Mouse (Mus musculus) embryo, embryonic 11.5 days (tissue): ENCODE measurements around the gene Gtf2a1.
"Not testable (repeated sequence)": the region's sequence is repeated elsewhere in the genome, so short reads cannot be mapped to it uniquely, and the experiment has no call there.

ENCODE experiments used
- DNase-seq: peaks from one replicate; pipeline ENCODE4 v3.0.0-alpha.2; 2012; ENCODE audit warnings: low read depth, low spot score

Gtf2a1 gene

DNA sequence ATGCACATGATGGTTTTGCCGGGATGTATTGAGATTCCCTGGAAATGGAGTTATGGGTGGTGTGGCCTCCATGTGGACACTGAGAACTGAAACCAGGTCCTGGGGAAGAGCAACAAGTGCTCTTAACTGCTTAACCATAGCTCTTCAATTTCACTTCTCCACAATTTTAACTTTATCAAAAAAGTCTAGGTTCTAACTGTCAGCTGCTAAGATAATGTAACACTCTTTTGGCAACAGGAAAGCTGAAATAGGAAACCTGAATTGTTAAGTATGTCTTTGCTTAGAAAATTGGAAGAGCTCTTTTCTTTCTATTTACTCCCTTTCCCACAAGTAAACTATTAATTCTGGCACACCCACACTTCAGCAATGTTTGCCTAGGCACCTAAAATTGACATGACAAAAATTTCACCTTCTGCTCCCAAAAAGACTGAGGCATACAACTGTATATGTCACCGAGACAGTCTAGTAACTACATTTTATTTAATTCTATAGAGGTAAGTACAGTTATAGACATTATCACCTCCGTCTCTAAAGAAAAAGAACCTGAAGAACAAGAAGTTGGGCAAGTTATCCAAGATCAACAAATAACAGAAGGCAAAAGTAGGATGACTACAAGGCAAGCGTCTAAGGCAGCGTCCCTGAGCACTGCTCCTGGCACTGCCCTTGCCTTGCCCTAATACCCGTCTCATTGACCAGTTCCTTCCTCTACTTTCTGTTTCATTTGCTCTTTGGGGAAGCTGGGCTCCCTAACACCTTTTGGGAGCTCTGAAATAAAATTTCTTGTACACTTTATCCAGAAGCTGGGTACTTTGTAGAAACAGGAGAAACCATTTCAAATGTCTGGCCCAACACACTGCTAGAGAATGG lies 8.8 kb downstream of the Gtf2a1 start:
- DNase-seq = no peak

DNA sequence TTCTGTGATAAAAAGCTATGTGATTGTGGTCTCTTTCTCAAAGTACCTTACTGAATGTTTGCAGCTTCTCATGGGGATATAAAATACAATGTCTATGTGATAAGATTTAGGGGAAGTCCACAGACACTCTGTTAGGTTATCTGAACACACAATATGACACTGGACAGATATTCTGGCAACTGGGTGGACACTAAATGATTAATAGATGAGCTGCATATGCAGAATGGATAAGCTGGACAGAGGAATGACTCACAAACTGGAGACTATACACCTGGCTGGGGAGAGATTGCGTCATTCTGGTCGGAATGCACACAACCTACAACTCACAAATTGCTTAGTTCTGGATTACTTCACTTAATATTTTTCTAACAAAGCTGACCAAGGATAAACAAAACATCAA lies 10.6 kb downstream of the Gtf2a1 start:
- no peak for DNase-seq

DNA sequence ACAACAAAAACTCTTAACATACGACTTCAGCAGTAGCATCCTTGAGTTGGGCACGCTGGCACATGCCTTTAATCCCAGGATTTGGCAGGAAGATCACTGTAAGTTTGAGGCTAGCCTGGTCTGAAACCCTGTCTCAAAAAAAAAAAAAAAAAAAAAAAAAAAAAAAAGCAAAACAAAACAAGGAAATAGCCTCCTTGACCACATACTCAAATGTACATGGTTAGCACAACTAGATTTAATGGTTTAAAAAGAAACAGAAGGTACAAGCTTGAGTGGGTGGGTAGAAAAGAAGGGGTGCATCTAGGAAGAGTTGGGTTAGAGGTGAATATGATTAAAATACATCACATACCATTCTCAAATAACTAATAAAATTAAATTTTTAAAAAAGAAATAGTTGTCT lies 18.6 kb downstream of the Gtf2a1 start:
- DNase-seq = no peak

DNA sequence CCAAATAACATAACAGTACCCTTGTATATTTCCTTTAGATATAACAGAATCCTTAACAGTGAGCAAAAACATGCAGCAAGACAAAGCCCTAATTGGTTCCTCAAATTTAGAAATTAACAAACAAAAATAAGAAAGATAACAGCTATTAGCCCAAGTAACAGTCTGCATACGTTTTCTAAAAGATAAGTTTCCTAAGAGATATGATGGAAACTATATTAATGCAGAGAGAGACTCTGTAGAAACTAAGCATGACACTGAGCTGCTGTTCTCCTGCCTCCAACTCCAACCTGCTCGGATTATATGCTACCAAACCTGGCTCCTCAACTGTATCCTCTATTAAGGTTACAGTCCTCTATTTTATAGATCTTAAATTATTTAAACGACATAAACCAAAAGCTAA lies 21.0 kb downstream of the Gtf2a1 start:
- no peak for DNase-seq

DNA sequence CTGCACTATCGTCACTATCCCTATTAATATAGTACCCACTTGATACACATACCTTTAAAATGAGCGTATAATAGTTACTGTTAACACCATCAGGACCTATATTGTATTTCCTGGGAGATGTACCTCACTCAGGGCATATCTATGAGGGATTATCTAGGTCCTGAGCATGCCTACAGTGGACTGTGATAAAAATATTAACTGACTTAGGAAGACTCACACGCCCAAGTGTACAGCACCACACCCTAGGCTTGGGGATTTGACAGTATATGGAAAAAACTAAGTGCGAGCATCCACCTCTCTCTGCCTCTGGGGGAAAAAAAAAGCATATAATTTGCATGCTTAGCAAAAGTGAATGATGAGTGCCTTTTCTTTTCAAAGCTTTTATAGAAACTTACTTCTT lies 23.1 kb downstream of the Gtf2a1 start:
- DNase-seq = no peak

DNA sequence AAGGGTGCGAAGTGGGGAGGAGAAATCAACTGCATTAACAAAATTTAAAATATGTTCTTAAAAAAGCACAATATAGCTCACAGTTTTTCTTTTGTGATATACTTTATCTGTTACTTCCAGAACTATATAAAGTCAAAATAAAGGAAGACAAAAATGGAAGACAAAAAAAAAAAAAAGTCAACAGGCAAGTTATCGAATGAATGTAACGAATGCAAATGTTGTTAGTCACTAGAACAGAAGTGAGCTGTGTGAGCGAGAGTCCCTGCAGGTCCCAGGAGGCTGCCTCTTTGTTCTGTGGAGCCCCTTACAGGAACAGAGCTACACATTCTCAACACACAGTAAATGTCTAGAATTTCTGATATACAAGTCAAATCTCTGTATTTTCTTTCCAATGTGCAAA lies 32.1 kb downstream of the Gtf2a1 start:
- not testable (repeated sequence) for DNase-seq

DNA sequence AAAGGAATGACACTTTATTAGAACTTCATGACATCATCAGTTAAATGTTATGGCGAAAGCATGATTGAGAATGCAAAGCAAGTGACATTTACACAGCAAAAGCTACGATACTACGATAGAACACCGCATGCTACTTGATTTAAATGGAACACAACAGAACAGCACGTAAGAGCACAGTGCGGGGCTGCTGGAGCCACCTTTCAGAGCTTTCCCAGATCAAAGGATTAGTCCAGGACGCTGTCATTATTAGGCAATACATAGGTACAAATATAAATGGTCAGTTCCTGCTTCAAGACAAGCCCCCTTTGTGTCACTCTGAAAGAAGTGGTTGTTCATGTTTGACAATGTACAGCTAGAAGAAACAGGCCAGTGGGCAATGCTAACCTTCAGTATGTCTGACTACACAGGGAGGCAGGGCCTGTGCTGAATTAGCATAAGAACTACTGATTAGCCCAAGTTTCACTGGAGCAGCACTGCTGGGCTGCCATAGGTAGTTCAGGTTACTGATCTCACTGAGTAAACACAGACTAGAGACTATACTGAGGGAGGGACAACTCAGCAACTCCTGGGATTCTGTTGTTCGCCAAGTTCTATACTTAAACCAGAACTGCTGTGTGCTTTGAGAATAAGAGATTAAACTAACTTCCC lies 32.8 kb downstream of the Gtf2a1 start:
- not testable (repeated sequence) for DNase-seq

DNA sequence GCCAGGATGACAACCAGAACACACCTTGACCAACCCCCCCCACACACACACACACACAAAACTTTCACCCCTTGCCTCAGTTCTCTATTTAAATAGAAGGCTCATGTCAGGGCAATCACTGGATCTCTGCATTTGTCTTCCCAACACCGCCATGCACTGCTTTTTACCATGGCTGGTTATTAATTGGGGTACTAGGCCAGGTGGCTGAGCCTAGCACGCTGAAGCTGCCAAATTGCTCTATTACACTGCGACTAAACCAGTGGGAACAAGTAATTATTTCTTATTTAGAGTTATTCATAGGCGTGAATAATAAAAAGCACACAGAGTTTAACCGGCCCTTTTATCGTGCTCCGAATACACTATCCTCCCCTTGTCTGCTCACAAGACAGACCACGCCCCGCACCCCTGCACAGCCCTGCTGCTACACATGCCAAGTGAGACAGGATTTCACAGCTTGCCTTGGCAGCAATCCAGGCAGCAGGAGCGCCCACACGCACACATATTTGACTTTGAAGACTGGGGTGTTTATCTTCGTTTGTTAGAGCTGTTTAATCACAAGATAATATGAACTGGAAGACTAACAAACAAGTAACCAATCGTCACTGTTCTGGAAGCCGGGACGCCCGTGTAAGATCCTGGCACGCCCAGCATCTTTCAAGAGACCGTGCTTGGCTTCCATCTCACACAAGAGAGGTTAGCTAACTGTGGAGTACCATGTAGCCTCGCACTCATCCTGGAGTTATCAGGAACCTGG lies 38.3 kb downstream of the Gtf2a1 start:
- no peak for DNase-seq

DNA sequence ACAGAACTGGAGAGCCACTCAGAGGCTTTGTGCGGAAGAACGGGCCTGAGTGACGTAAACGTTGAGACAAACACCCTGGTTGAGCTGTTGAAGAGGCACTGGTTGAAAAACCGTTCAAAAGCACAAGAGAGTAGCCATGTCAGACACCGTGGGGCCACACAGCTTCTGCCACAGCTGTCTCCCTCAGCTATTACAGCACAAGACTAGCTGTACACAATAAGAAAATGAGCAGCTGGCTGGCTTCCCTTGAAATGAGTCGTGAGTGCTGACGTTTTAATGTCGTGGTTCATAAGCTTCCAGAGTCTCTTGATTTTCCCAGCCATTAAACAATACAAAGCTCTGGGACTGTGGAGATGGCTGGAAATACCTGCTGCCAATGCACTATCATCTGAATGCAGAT lies 40.8 kb downstream of the Gtf2a1 start:
- no peak for DNase-seq

DNA sequence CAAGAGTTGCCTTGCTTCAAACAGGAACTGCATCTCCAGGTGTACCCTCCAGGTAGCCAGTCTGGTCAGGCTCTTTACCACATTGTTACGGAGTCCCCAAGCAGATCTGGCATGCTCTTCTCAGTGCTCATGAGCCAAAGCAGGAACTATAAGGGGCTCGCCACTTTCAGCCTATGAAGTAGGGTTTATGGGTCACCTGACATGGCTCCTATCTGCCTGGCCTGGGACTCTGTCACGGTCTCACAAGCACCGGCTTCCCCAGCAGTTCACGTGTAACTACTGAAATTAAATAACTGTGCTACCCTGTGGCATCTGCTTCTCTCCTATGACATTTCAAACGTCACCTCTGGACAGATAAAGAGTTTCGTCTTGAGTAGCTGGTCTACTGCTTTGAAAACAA lies 50.1 kb downstream of the Gtf2a1 start:
- no peak for DNase-seq

DNA sequence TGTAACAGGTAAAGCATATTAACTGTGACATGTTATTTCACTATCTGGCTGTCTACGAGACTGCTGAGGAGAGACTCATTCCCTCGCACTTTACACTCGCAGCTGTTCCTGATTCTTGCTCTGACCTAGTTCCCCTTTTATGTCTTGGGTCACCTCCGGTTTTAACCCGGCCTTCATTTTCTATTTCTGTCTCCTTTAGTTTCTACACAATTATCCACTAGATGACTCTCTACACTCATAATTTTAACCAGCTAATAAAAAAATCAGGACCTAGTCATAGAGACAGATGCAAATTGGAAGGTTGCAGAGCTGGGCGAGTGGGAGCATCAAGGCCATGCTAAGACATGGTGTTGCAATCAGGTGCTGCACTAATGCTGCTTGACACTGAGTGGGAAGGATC lies 55.8 kb downstream of the Gtf2a1 start:
- no peak for DNase-seq

DNA sequence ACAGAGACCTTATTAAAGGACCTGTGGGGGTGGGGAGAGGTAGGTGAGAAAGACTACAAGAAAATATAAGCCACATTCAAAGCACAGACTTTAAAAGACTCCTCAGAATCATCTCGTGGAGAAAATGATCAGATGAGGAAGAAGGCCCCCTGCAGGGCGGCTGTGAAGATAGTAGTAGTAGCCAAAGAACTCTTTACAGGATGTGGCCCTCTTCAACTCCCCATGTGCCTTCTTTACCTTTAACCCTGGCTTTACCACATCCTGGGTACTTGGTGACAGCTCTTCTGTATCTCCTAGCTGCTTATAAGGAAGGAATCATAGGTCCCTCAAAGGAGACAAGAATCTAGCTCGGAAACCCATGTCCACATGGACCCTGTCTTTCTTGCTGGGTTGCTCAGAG lies 66.7 kb downstream of the Gtf2a1 start:
- no peak for DNase-seq

DNA sequence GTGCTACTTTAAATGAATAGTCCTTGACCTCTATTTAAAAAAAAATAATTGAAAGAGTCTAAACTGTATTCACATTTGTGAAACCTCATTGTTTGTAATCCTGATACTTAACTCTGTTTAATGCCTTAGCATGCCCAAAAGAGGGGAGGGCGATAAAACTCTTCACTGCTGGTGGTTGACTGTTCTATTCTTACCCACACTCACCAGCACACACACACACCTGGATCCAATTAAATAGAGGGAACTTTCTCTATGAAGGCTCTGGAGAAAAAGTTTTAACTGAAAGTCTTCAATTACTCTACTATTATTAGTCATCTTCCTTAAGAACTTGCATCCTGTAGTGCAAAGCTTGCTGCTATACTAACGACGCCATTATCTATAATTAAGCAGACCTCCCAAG lies 72.5 kb downstream of the Gtf2a1 start:
- no peak for DNase-seq

DNA sequence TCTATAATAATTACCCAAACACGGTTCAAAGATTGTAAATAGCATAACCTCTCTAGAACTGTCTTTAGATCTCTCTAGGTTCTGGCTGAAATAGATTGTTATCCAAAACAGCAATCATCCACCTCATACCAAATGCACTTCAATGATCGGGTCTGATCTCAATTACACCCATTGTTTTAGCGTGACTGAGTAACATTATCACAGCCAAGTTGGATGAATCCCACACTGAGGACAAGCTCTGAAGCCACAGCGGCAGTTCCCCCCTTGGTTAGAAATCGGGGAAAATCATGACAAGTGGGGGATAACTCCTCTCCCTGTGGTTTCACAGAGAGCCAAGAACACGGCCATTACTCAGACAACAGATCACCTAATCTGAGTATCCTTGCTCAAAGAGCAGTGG lies 76.3 kb downstream of the Gtf2a1 start:
- DNase-seq = no peak

DNA sequence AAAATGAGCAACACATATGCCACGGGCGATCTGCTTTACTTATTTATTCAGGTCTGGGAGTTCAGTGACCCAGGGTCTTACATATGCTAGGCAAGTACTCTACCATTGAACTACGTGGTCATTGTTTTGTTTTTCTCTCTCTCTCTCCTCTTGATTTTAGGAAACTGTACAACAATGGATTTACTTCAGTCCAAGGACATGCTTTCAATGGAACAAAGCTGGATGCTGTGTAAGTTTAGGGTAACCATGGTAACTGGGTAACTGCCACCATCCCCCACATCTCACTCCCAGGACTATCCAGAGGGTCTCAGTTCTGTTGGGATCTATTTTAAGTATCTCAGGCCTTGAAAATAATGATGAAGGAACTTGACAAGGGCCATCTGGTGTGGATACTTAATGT lies 78.5 kb downstream of the Gtf2a1 start:
- DNase-seq = no peak
